Mouse (Mus musculus) heart, postnatal 0 days (tissue): ENCODE results near the gene Ppbp. TPM values are rescaled to one million over a fixed set of nuclear protein-coding genes. Genes with fewer than 3 reads are reported as not detected.

ENCODE experiments used
- ATAC-seq: fragments of 200-750 bp; cut with Nextera tagmentation; 2 replicates; pipeline ENCODE4 v1.8.0; 2017; ENCODE audit warnings: low read depth, moderate number of reproducible peaks, moderate library complexity; ENCODE audit not compliant: insufficient read depth
- DNase-seq: peaks from one replicate; pipeline ENCODE4 v3.0.0-alpha.2; 2016; ENCODE audit warnings: low spot score
- H3K27ac ChIP-seq: fragments of 300-500 bp; sonication (generic); 2 replicates; pipeline ENCODE4 v1.5.1; 2014; ENCODE audit warnings: low read depth, mild to moderate bottlenecking
- H3K27me3 ChIP-seq: fragments of 300-500 bp; sonication (generic); 2 replicates; pipeline ENCODE4 v1.6.1; 2014; ENCODE audit warnings: low read length, mixed read lengths; ENCODE audit not compliant: control insufficient read depth, insufficient read depth
- H3K36me3 ChIP-seq: fragments of 300-500 bp; sonication (generic); replicated peaks from 2 replicates; pipeline ENCODE4 v1.6.1; 2014; ENCODE audit warnings: low read length, mixed read lengths; ENCODE audit not compliant: control insufficient read depth, insufficient read depth
- H3K4me1 ChIP-seq: fragments of 300-500 bp; sonication (generic); 2 replicates; pipeline ENCODE4 v1.6.1; 2014; ENCODE audit warnings: antibody characterized with exemption; ENCODE audit not compliant: control insufficient read depth, insufficient read depth
- H3K4me2 ChIP-seq: fragments of 300-500 bp; sonication (generic); 2 replicates; pipeline ENCODE4 v1.6.1; 2014; ENCODE audit warnings: low read depth, mild to moderate bottlenecking, low read length, moderate library complexity
- H3K4me3 ChIP-seq: fragments of 300-500 bp; sonication (generic); 2 replicates; pipeline ENCODE4 v1.5.1; 2014; ENCODE audit warnings: low read depth, low read length
- H3K9ac ChIP-seq: fragments of 300-500 bp; sonication (generic); replicated peaks from 2 replicates; pipeline ENCODE4 v1.6.1; 2014; ENCODE audit warnings: low read depth, low read length, mixed read lengths
- H3K9me3 ChIP-seq: fragments of 300-500 bp; sonication (generic); replicated peaks from 2 replicates; pipeline ENCODE4 v1.6.1; 2016; ENCODE audit warnings: low read length; ENCODE audit not compliant: control insufficient read depth
- CTCF ChIP-seq: IDR thresholded peaks from 2 replicates; pipeline ENCODE4 v1.5.1; 2016; ENCODE audit warnings: antibody characterized with exemption, control low read depth, low read depth
- EP300 ChIP-seq: IDR thresholded peaks from 2 replicates; pipeline ENCODE4 v1.6.1; 2016; ENCODE audit warnings: antibody characterized with exemption, low read depth
- WGBS: fragments of 180-500 bp; shearing (Covaris S2); extraction: QIAGEN DNeasy Blood & Tissue Kit; methylation state at CpG from one replicate; pipeline ENCODE4 v1.1.7; 2014; 5-methylcytosine and 5-hydroxymethylcytosine counted together
- microRNA-seq: library from miRNA; unstranded; fragments of <30 nt; microRNA quantifications from one replicate; pipeline ENCODE4, GENCODE M21; 2016
- polyA plus RNA-seq: library from polyadenylated mRNA; unstranded; fragments of >200 nt; fragmentation: Nextera tagmentation; extraction: Ambion mirVana; gene quantifications from 2 replicates; pipeline ENCODE4 v1.2.1, GENCODE M21; 2015
- total RNA-seq: library from RNA; depleted of rRNA; stranded (reverse); fragments of >200 nt; gene quantifications from 2 replicates; pipeline ENCODE4 v1.2.3, GENCODE M21; 2014; ENCODE audit warnings: low replicate concordance; rRNA removed

The Ppbp gene
- total and polyA plus RNA-seq, 2 experiments from 2014 or later, result 1.1 to 4.8 TPM

GRCm38 (mm10) chr5:90807176-90807950 is 39.0 kb downstream of the Ppbp start:
- Histone ChIP-seq H3K4me1 (no peaks in the 10 kb centered on the region), H3K9me3 (no peaks in the 10 kb centered on the region), H3K4me2 (no peak overlapping the region), H3K27me3 (no peaks in the 10 kb centered on the region), H3K4me3 (no peak overlapping the region), H3K27ac (no peak overlapping the region), H3K9ac (no peak overlapping the region), H3K36me3 (no peaks in the 10 kb centered on the region)
- 69% methylated on average over 3 of the region's 3 CpGs for WGBS
- no peak for DNase-seq
- ATAC-seq, result no peak
- TF ChIP-seq EP300 (no peak), CTCF (no peak)

Small RNA genes within 50 kb of the gene (microRNA-seq; reads per million reads assigned to microRNA genes)
- gene Gm24322, result not detected

Other genes with a start within 250 kb of the Ppbp start
- gene Afm, start 249.6 kb upstream of the Ppbp start, total RNA-seq, result not detected in 2 replicates
- gene Afm, start 249.6 kb upstream of the Ppbp start, polyA plus RNA-seq, result not detected in 2 replicates
- not detected in 2 replicates for gene 5830473C10Rik, start 207.4 kb upstream of the Ppbp start, total RNA-seq
- gene 5830473C10Rik, start 207.4 kb upstream of the Ppbp start, polyA plus RNA-seq, result not detected in 2 replicates
- 0.35 and 0.65 TPM in 2 replicates for gene Rassf6, start 127.9 kb upstream of the Ppbp start, total RNA-seq
- 0.41 and 0.43 TPM in 2 replicates for gene Rassf6, start 127.9 kb upstream of the Ppbp start, polyA plus RNA-seq
- gene Cxcl5, start 9.2 kb upstream of the Ppbp start, total RNA-seq, result not detected in 2 replicates
- gene Cxcl5, start 9.2 kb upstream of the Ppbp start, polyA plus RNA-seq, result 0.10 and 0.14 TPM in 2 replicates
- gene Pf4, start 3.9 kb downstream of the Ppbp start, total RNA-seq, result 45.1 and 102 TPM in 2 replicates
- 66.0 and 73.4 TPM in 2 replicates for gene Pf4, start 3.9 kb downstream of the Ppbp start, polyA plus RNA-seq
- gene Cxcl3, start 17.6 kb downstream of the Ppbp start, total RNA-seq, result not detected in 2 replicates
- not detected in 2 replicates for gene Cxcl3, start 17.6 kb downstream of the Ppbp start, polyA plus RNA-seq
- 0.19 TPM in 1 of 2 replicates, not detected in the other for gene Cxcl15, start 26.0 kb downstream of the Ppbp start, total RNA-seq
- gene Cxcl15, start 26.0 kb downstream of the Ppbp start, polyA plus RNA-seq, result 0.08 TPM in 1 of 2 replicates, not detected in the other
- 0.27 and 0.31 TPM in 2 replicates for gene Cxcl1, start 122.7 kb downstream of the Ppbp start, total RNA-seq
- gene Cxcl1, start 122.7 kb downstream of the Ppbp start, polyA plus RNA-seq, result 1.4 and 1.5 TPM in 2 replicates
- not detected in 2 replicates for gene Cxcl2, start 135.4 kb downstream of the Ppbp start, total RNA-seq
- gene Cxcl2, start 135.4 kb downstream of the Ppbp start, polyA plus RNA-seq, result not detected in 2 replicates
- 30.5 and 88.5 TPM in 2 replicates for gene Mthfd2l, start 162.6 kb downstream of the Ppbp start, total RNA-seq
- gene Mthfd2l, start 162.6 kb downstream of the Ppbp start, polyA plus RNA-seq, result 29.1 and 29.2 TPM in 2 replicates